Mouse (Mus musculus): ENCODE results near the gene Gm28048.

GRCm38 (mm10) chr11:22982846-22983245 lies 956 bp upstream of the Gm28048 start:
- TF ChIP-seq MYOD1 (IDR thresholded peaks at IDR 0.05; ENCODE audit: control insufficient read depth in 1 of 3, insufficient read length in 2 of 3, low read depth in 2 of 3) (no peak), REST (IDR thresholded peaks at IDR 0.05; ENCODE audit: insufficient read depth, insufficient read length) (no peak), POLR2A (IDR thresholded peaks at IDR 0.05; ENCODE audit: insufficient read length, low read depth) (no peak), USF1 (IDR thresholded peaks at IDR 0.05; ENCODE audit: low read depth) (no peak), POLR2AphosphoS2 (IDR thresholded peaks at IDR 0.05; ENCODE audit: insufficient read length, low read depth) (no peak), E2F4 (IDR thresholded peaks at IDR 0.05; ENCODE audit: insufficient read depth) (no peak)
